Mouse (Mus musculus) central nervous system, embryonic 11.5 days (tissue): ENCODE measurements around the gene Taf5l. TPM values are rescaled to one million over a fixed set of nuclear protein-coding genes. Genes with fewer than 3 reads are reported as not detected.

ENCODE experiments used
- polyA plus RNA-seq: library from polyadenylated mRNA; depleted of rRNA; stranded (reverse); fragments of >200 nt; gene quantifications from 2 replicates; pipeline ENCODE4 v1.2.3, GENCODE M21; 2012; rRNA removed

Gene Taf5l
- polyA plus RNA-seq, result 24.3 and 32.2 TPM in 2 replicates

GRCm38 (mm10) chr8:124021237-124022227 lies at the start of gene Taf5l, which contains the start of gene Urb2:
Gene Taf5l, minus strand, starts transcription at chr8:124021397.
Gene Urb2, plus strand, starts transcription at chr8:124021508.

GRCm38 (mm10) chr8:123982826-123983400 lies 38.3 kb downstream of the Taf5l start, which contains the start of gene Abcb10:
Gene Abcb10, minus strand, starts transcription at chr8:123983122.

GRCm38 (mm10) chr8:123948942-123949685 lies 72.1 kb downstream of the Taf5l start, which contains the start of gene Nup133:
Gene Nup133, minus strand, starts transcription at chr8:123949265.

Other genes starting within 250 kb of the Taf5l start
- gene Rab4a, start 215.4 kb downstream of the Taf5l start, polyA plus RNA-seq, result 29.8 and 33.6 TPM in 2 replicates
- 7.1 and 8.7 TPM in 2 replicates for gene Ccsap, start 161.2 kb downstream of the Taf5l start, polyA plus RNA-seq
- 2.3 and 57.2 TPM in 2 replicates for gene Acta1, start 126.6 kb downstream of the Taf5l start, polyA plus RNA-seq
- 34.3 and 35.1 TPM in 2 replicates for gene Nup133, start 72.1 kb downstream of the Taf5l start, polyA plus RNA-seq
- gene Abcb10, start 38.3 kb downstream of the Taf5l start, polyA plus RNA-seq, result 20.9 and 23.5 TPM in 2 replicates
- gene Urb2, start 111 bp upstream of the Taf5l start, polyA plus RNA-seq, result 8.2 and 11.3 TPM in 2 replicates
- gene Galnt2, start 210.0 kb upstream of the Taf5l start, polyA plus RNA-seq, result 39.0 and 40.7 TPM in 2 replicates